Mouse (Mus musculus) MEL (cell line): ENCODE measurements at regions not wholly inside any gene's neighbourhood (a gene's known extent, or its start where the extent isn't known, plus 50 kb on each side); places are given as distances from the start of the nearest gene placed in this dataset.

Experiments
- DNase-seq: peaks from one replicate; pipeline ENCODE4 v3.0.0; 2011; ENCODE audit warnings: low read depth, low spot score
- H3K27ac ChIP-seq: 2 replicates; pipeline ENCODE4 v1.5.1; 2012; ENCODE audit warnings: low read depth, mild to moderate bottlenecking, control low read depth, low read length, moderate library complexity; ENCODE audit not compliant: control insufficient read depth
- H3K27me3 ChIP-seq, 2 experiments: fragments of 150-350 bp in 1 of 2; sonication (generic) in 1 of 2; 2 replicates each; pipeline ENCODE4 v1.6.1; 2012; ENCODE audit warnings: low read length in 2 of 2, mild to moderate bottlenecking in 2 of 2, improper control_type of control experiment in 1 of 2, moderate library complexity in 1 of 2; ENCODE audit not compliant: insufficient read depth in 2 of 2, control insufficient read depth in 1 of 2
- H3K36me3 ChIP-seq, 2 experiments: 2 replicates each; pipeline ENCODE4 v1.6.1; 2012 to 2014; ENCODE audit warnings: low read length in 2 of 2, improper control_type of control experiment in 1 of 2, inconsistent platforms in 1 of 2, mild to moderate bottlenecking in 1 of 2; ENCODE audit not compliant: insufficient read depth in 2 of 2, control insufficient read depth in 1 of 2
- H3K4me1 ChIP-seq, 2 experiments: fragments of 150-350 bp in 1 of 2; sonication (generic) in 1 of 2; 2 replicates each; pipeline ENCODE4 v1.6.1; 2012; ENCODE audit warnings: low read length in 2 of 2, improper control_type of control experiment in 1 of 2, mild to moderate bottlenecking in 1 of 2; ENCODE audit not compliant: insufficient read depth in 2 of 2, control insufficient read depth in 1 of 2
- H3K4me3 ChIP-seq, 2 experiments: fragments of 150-350 bp in 1 of 2; sonication (generic) in 1 of 2; 2 replicates each; pipeline ENCODE4 v1.5.1; 2012; ENCODE audit warnings: low read depth in 2 of 2, low read length in 2 of 2, mild to moderate bottlenecking in 2 of 2, moderate library complexity in 2 of 2, control low read depth in 1 of 2, improper control_type of control experiment in 1 of 2; ENCODE audit not compliant: control insufficient read depth in 1 of 2, insufficient read depth in 1 of 2
- H3K79me2 ChIP-seq: 2 replicates; pipeline ENCODE4 v1.6.1; 2012; ENCODE audit warnings: mild to moderate bottlenecking, low read length, moderate library complexity; ENCODE audit not compliant: control insufficient read depth, poor library complexity, insufficient read depth
- H3K9ac ChIP-seq: 2 replicates; pipeline ENCODE4 v1.6.1; 2012; ENCODE audit warnings: low read depth, mild to moderate bottlenecking, control low read depth, low read length, moderate library complexity; ENCODE audit not compliant: control insufficient read depth, poor library complexity, severe bottlenecking
- H3K9me3 ChIP-seq: fragments of 150-350 bp; sonication (generic); replicated peaks from 2 replicates; pipeline ENCODE4 v1.6.1; 2012; ENCODE audit warnings: mild to moderate bottlenecking, low read length, improper control_type of control experiment, moderate library complexity; ENCODE audit not compliant: insufficient read depth
- BHLHE40 ChIP-seq: IDR thresholded peaks from 2 replicates; pipeline ENCODE4 v1.6.1; 2012; ENCODE audit warnings: low read depth, mild to moderate bottlenecking, inconsistent platforms, low read length, improper control_type of control experiment, borderline replicate concordance
- CHD1 ChIP-seq: IDR thresholded peaks from 2 replicates; pipeline ENCODE4 v1.6.1; 2012; ENCODE audit warnings: low read depth, mild to moderate bottlenecking, inconsistent platforms, low read length, improper control_type of control experiment
- CHD2 ChIP-seq: IDR thresholded peaks from 2 replicates; pipeline ENCODE4 v1.6.1; 2011; ENCODE audit warnings: low read length, improper control_type of control experiment
- CTCF ChIP-seq, 3 experiments: IDR thresholded peaks in 2 of 3; conservative IDR thresholded peaks in 1 of 3; 2 replicates each; pipeline ENCODE4 v1.5.1; 2011 to 2012; ENCODE audit warnings: low read length in 3 of 3, low read depth in 2 of 3, mild to moderate bottlenecking in 2 of 3, improper control_type of control experiment in 1 of 3, inconsistent platforms in 1 of 3, mixed read lengths in 1 of 3, moderate library complexity in 1 of 3; ENCODE audit not compliant: control insufficient read depth in 1 of 3, insufficient read depth in 1 of 3, poor library complexity in 1 of 3, severe bottlenecking in 1 of 3
- E2F4 ChIP-seq: IDR thresholded peaks from 2 replicates; pipeline ENCODE4 v1.6.1; 2011; ENCODE audit warnings: low read depth, low read length, improper control_type of control experiment, borderline replicate concordance
- GABPA ChIP-seq: IDR thresholded peaks from 2 replicates; pipeline ENCODE4 v1.6.1; 2012; ENCODE audit warnings: low read depth, mild to moderate bottlenecking, inconsistent platforms, low read length, improper control_type of control experiment, moderate library complexity
- GATA1 ChIP-seq: IDR thresholded peaks from 2 replicates; pipeline ENCODE4 v1.6.1; 2011; ENCODE audit warnings: low read depth, low read length, improper control_type of control experiment
- HCFC1 ChIP-seq: IDR thresholded peaks from 2 replicates; pipeline ENCODE4 v1.6.1; 2012; ENCODE audit warnings: low read depth, mild to moderate bottlenecking, inconsistent platforms, low read length, improper control_type of control experiment, moderate library complexity
- JUND ChIP-seq: IDR thresholded peaks from 2 replicates; pipeline ENCODE4 v1.6.1; 2011; ENCODE audit warnings: low read depth, mild to moderate bottlenecking, improper control_type of control experiment, low read length
- KAT2A ChIP-seq: conservative IDR thresholded peaks from 2 replicates; pipeline ENCODE4 v1.6.1; 2012; ENCODE audit warnings: low read depth, low read length, improper control_type of control experiment, inconsistent platforms
- MAFK ChIP-seq: IDR thresholded peaks from 2 replicates; pipeline ENCODE4 v1.6.1; 2011; ENCODE audit warnings: low read depth, mild to moderate bottlenecking, low read length, improper control_type of control experiment, borderline replicate concordance
- MAZ ChIP-seq: IDR thresholded peaks from 2 replicates; pipeline ENCODE4 v1.6.1; 2012; ENCODE audit warnings: low read depth, mild to moderate bottlenecking, inconsistent platforms, low read length, improper control_type of control experiment
- MEF2A ChIP-seq: IDR thresholded peaks from 2 replicates; pipeline ENCODE4 v1.6.1; 2014; ENCODE audit warnings: low read depth, mild to moderate bottlenecking, inconsistent platforms, low read length, improper control_type of control experiment; ENCODE audit not compliant: poor library complexity, insufficient replicate concordance, severe bottlenecking; ENCODE audit errors: extremely low read depth
- MXI1 ChIP-seq: IDR thresholded peaks from 2 replicates; pipeline ENCODE4 v1.6.1; 2011; ENCODE audit warnings: mild to moderate bottlenecking, low read depth, low read length, improper control_type of control experiment
- NRF1 ChIP-seq: IDR thresholded peaks from 2 replicates; pipeline ENCODE4 v1.6.1; 2014; ENCODE audit warnings: low read depth, mild to moderate bottlenecking, inconsistent platforms, low read length, improper control_type of control experiment, moderate library complexity; ENCODE audit not compliant: poor library complexity, insufficient read depth, severe bottlenecking
- POLR2A ChIP-seq, 2 experiments: IDR thresholded peaks; 2 replicates each; pipeline ENCODE4 v1.6.1; 2011 to 2012; ENCODE audit warnings: low read length in 2 of 2, mild to moderate bottlenecking in 2 of 2, control low read depth in 1 of 2, improper control_type of control experiment in 1 of 2, low read depth in 1 of 2, moderate library complexity in 1 of 2; ENCODE audit not compliant: control insufficient read depth in 1 of 2, insufficient read depth in 1 of 2, poor library complexity in 1 of 2
- POLR2AphosphoS5 ChIP-seq: IDR thresholded peaks from 2 replicates; pipeline ENCODE4 v1.6.1; 2012; ENCODE audit warnings: low read depth, borderline replicate concordance, mild to moderate bottlenecking, inconsistent platforms, low read length, moderate library complexity, mixed read lengths
- RAD21 ChIP-seq: IDR thresholded peaks from 2 replicates; pipeline ENCODE4 v1.6.1; 2011; ENCODE audit warnings: mild to moderate bottlenecking, low read depth, low read length, improper control_type of control experiment
- RCOR1 ChIP-seq: IDR thresholded peaks from 2 replicates; pipeline ENCODE4 v1.6.1; 2012; ENCODE audit warnings: low read depth, mild to moderate bottlenecking, inconsistent platforms, low read length, improper control_type of control experiment
- TAL1 ChIP-seq: IDR thresholded peaks from 2 replicates; pipeline ENCODE4 v1.6.1; 2012; ENCODE audit warnings: mild to moderate bottlenecking, inconsistent platforms, low read length, moderate library complexity, mixed read lengths
- USF1 ChIP-seq: IDR thresholded peaks from 2 replicates; pipeline ENCODE4 v1.6.1; 2014; ENCODE audit warnings: low read depth, mild to moderate bottlenecking, inconsistent platforms, low read length, improper control_type of control experiment, moderate library complexity
- USF2 ChIP-seq, 2 experiments: IDR thresholded peaks; 2 replicates each; pipeline ENCODE4 v1.6.1; 2011 to 2012; ENCODE audit warnings: improper control_type of control experiment in 2 of 2, low read length in 2 of 2, borderline replicate concordance in 1 of 2, inconsistent platforms in 1 of 2, low read depth in 1 of 2, mild to moderate bottlenecking in 1 of 2; ENCODE audit not compliant: insufficient read depth in 1 of 2
- ZC3H11A ChIP-seq: IDR thresholded peaks from 2 replicates; pipeline ENCODE4 v1.6.1; 2012; ENCODE audit warnings: low read depth, mild to moderate bottlenecking, inconsistent platforms, low read length, improper control_type of control experiment
- ZKSCAN1 ChIP-seq: IDR thresholded peaks from 2 replicates; pipeline ENCODE4 v1.6.1; 2012; ENCODE audit warnings: low read depth, mild to moderate bottlenecking, inconsistent platforms, low read length, improper control_type of control experiment, moderate library complexity
- ZMIZ1 ChIP-seq: IDR thresholded peaks from 2 replicates; pipeline ENCODE4 v1.6.1; 2012; ENCODE audit warnings: low read depth, mild to moderate bottlenecking, inconsistent platforms, low read length, improper control_type of control experiment, moderate library complexity

- no peaks in the 10 kb centered on the region for H3K79me2 ChIP-seq
- H3K4me3 ChIP-seq: no peak overlapping the region
- H3K9me3 ChIP-seq: no peaks in the 10 kb centered on the region
- DNase-seq: no peak
- H3K27ac ChIP-seq: no peak overlapping the region
- no peaks in the 10 kb centered on the region for H3K4me1 ChIP-seq
- no peaks in the 10 kb centered on the region for H3K36me3 ChIP-seq
- H3K27me3 ChIP-seq: no peaks in the 10 kb centered on the region
- no peak overlapping the region for H3K9ac ChIP-seq
- TF ChIP-seq NRF1 (no peak), POLR2AphosphoS5 (no peak), ZKSCAN1 (no peak), CHD1 (no peak), RCOR1 (no peak), USF2 (IDR thresholded peaks at IDR 0.05; ENCODE audit: borderline replicate concordance in 1 of 2, insufficient read depth in 1 of 2, low read depth in 1 of 2, low read length in 2 of 2) (no peak), MAFK (no peak), MEF2A (no peak), ZC3H11A (no peak), RAD21 (no peak), HCFC1 (no peak), GABPA (no peak), CHD2 (no peak), ZMIZ1 (no peak), USF1 (no peak), MAZ (no peak), KAT2A (no peak)
Measured at GRCm38 (mm10) chr4:142900792-142901191, 312.0 kb downstream of the Prdm2 start.

- Histone ChIP-seq H3K9me3 (no peaks in the 10 kb centered on the region), H3K4me1 (no peaks in the 10 kb centered on the region), H3K4me3 (no peak overlapping the region), H3K27ac (no peak overlapping the region), H3K9ac (no peak overlapping the region), H3K36me3 (no peaks in the 10 kb centered on the region), H3K79me2 (no peaks in the 10 kb centered on the region), H3K27me3 (no peaks in the 10 kb centered on the region)
- DNase-seq: peak; percentile 5
- no peak for TF ChIP-seq ZC3H11A
- TF ChIP-seq RCOR1: no peak
- TF ChIP-seq GATA1: no peak
- no peak for TF ChIP-seq MEF2A
- TF ChIP-seq ZMIZ1: no peak
- no peak for TF ChIP-seq POLR2A (IDR thresholded peaks at IDR 0.05; ENCODE audit: control insufficient read depth in 1 of 2, insufficient read depth in 1 of 2, low read depth in 1 of 2, low read length in 2 of 2, poor library complexity in 1 of 2)
- TF ChIP-seq TAL1: no peak
- TF ChIP-seq CTCF (IDR thresholded peaks at IDR 0.05 in 2 of 3, conservative IDR thresholded peaks at IDR 0.05 in 1 of 3; ENCODE audit: control insufficient read depth in 1 of 3, insufficient read depth in 1 of 3, low read depth in 2 of 3, low read length in 3 of 3, poor library complexity in 1 of 3, severe bottlenecking in 1 of 3): no peak
- no peak for TF ChIP-seq MAZ
- TF ChIP-seq MXI1: no peak
- TF ChIP-seq JUND: no peak
- TF ChIP-seq E2F4: no peak
- TF ChIP-seq BHLHE40: no peak
Measured at GRCm38 (mm10) chr4:142898994-142899393, 313.8 kb downstream of the Prdm2 start.
